Mouse (Mus musculus): Measurements from ENCODE around the gene Arid3a. TPM values are rescaled to one million over a fixed set of nuclear protein-coding genes. Genes with fewer than 3 reads are reported as not detected.

Arid3a gene
- polyA plus RNA-seq, 1 experiment: 59.5 TPM

GRCm38 (mm10) chr10:79929967-79930825 is 3.4 kb downstream of the Arid3a start:
- Histone ChIP-seq H3K36me3 (ENCODE audit: control insufficient read depth, insufficient read depth, low read length) (no peaks in the 10 kb centered on the region), H3K4me3 (ENCODE audit: control insufficient read depth, low read depth, low read length) (peak overlapping the region; percentile 85), H3K4me1 (ENCODE audit: control insufficient read depth, insufficient read depth, low read length) (peaks cover 44% of the 10 kb centered on the region)

GRCm38 (mm10) chr10:79930826-79931186 is 4.0 kb downstream of the Arid3a start:
- TF ChIP-seq POLR2A (IDR thresholded peaks at IDR 0.05; ENCODE audit: control insufficient read depth, low read depth, low read length) (no peak), CTCF (IDR thresholded peaks at IDR 0.05; ENCODE audit: control insufficient read depth, insufficient read depth, insufficient replicate concordance, low read depth, low read length) (no peak)
- peaks cover 43% of the 10 kb centered on the region for H3K4me1 ChIP-seq (ENCODE audit: control insufficient read depth, insufficient read depth, low read length)
- no peak overlapping the region for H3K27ac ChIP-seq (ENCODE audit: control insufficient read depth, insufficient read depth, low read depth, low read length)
- no peaks in the 10 kb centered on the region for H3K36me3 ChIP-seq (ENCODE audit: control insufficient read depth, insufficient read depth, low read length)
- no peaks in the 10 kb centered on the region for H3K27me3 ChIP-seq (ENCODE audit: control insufficient read depth, insufficient read depth, low read length)
- peak overlapping the region; percentile 83 for H3K4me3 ChIP-seq (ENCODE audit: control insufficient read depth, low read depth, low read length)

More at GRCm38 (mm10) chr10:79929967-79930825, 3.4 kb downstream of the Arid3a start:
- peak overlapping the region; percentile 10; the same call in 1 of the 2 replicates for H3K27ac ChIP-seq (ENCODE audit: control insufficient read depth, insufficient read depth, low read depth, low read length)
- TF ChIP-seq POLR2A (IDR thresholded peaks at IDR 0.05; ENCODE audit: control insufficient read depth, low read depth, low read length): 0 out of 2 replicates have a peak, but pooled peaks have one; percentile 55
- TF ChIP-seq CTCF (IDR thresholded peaks at IDR 0.05; ENCODE audit: control insufficient read depth, insufficient read depth, insufficient replicate concordance, low read depth, low read length): no peak
- H3K27me3 ChIP-seq (ENCODE audit: control insufficient read depth, insufficient read depth, low read length): no peaks in the 10 kb centered on the region

GRCm38 (mm10) chr10:79931797-79932196 is 5.0 kb downstream of the Arid3a start:
- TF ChIP-seq POLR2A (IDR thresholded peaks at IDR 0.05; ENCODE audit: control insufficient read depth, low read depth, low read length): no peak
- TF ChIP-seq CTCF (IDR thresholded peaks at IDR 0.05; ENCODE audit: control insufficient read depth, insufficient read depth, insufficient replicate concordance, low read depth, low read length): no peak
- Histone ChIP-seq H3K36me3 (ENCODE audit: control insufficient read depth, insufficient read depth, low read length) (no peaks in the 10 kb centered on the region), H3K4me1 (ENCODE audit: control insufficient read depth, insufficient read depth, low read length) (peaks cover 39% of the 10 kb centered on the region), H3K4me3 (ENCODE audit: control insufficient read depth, low read depth, low read length) (peak overlapping the region; percentile 83), H3K27me3 (ENCODE audit: control insufficient read depth, insufficient read depth, low read length) (no peaks in the 10 kb centered on the region), H3K27ac (ENCODE audit: control insufficient read depth, insufficient read depth, low read depth, low read length) (no peak overlapping the region)

- Histone ChIP-seq H3K4me3 (ENCODE audit: control insufficient read depth, low read depth, low read length) (peak overlapping the region; percentile 83), H3K27me3 (ENCODE audit: control insufficient read depth, insufficient read depth, low read length) (no peaks in the 10 kb centered on the region), H3K36me3 (ENCODE audit: control insufficient read depth, insufficient read depth, low read length) (no peaks in the 10 kb centered on the region), H3K27ac (ENCODE audit: control insufficient read depth, insufficient read depth, low read depth, low read length) (no peak overlapping the region), H3K4me1 (ENCODE audit: control insufficient read depth, insufficient read depth, low read length) (peaks cover 38% of the 10 kb centered on the region)
- TF ChIP-seq CTCF (IDR thresholded peaks at IDR 0.05; ENCODE audit: control insufficient read depth, insufficient read depth, insufficient replicate concordance, low read depth, low read length) (no peak), POLR2A (IDR thresholded peaks at IDR 0.05; ENCODE audit: control insufficient read depth, low read depth, low read length) (no peak)
Observed at GRCm38 (mm10) chr10:79932736-79933135, 5.9 kb downstream of the Arid3a start.

- H3K27me3 ChIP-seq (ENCODE audit: control insufficient read depth, insufficient read depth, low read length): no peaks in the 10 kb centered on the region
- no peak overlapping the region for H3K27ac ChIP-seq (ENCODE audit: control insufficient read depth, insufficient read depth, low read depth, low read length)
- H3K4me3 ChIP-seq (ENCODE audit: control insufficient read depth, low read depth, low read length): peak overlapping the region; percentile 7
- TF ChIP-seq POLR2A (IDR thresholded peaks at IDR 0.05; ENCODE audit: control insufficient read depth, low read depth, low read length) (no peak), CTCF (IDR thresholded peaks at IDR 0.05; ENCODE audit: control insufficient read depth, insufficient read depth, insufficient replicate concordance, low read depth, low read length) (no peak)
- H3K36me3 ChIP-seq (ENCODE audit: control insufficient read depth, insufficient read depth, low read length): no peaks in the 10 kb centered on the region
- peaks cover 33% of the 10 kb centered on the region for H3K4me1 ChIP-seq (ENCODE audit: control insufficient read depth, insufficient read depth, low read length)
Observed at GRCm38 (mm10) chr10:79933145-79933679, 6.4 kb downstream of the Arid3a start.

- H3K27ac ChIP-seq (ENCODE audit: control insufficient read depth, insufficient read depth, low read depth, low read length): no peak overlapping the region
- no peak for TF ChIP-seq POLR2A (IDR thresholded peaks at IDR 0.05; ENCODE audit: control insufficient read depth, low read depth, low read length)
- TF ChIP-seq CTCF (IDR thresholded peaks at IDR 0.05; ENCODE audit: control insufficient read depth, insufficient read depth, insufficient replicate concordance, low read depth, low read length): no peak
- peaks cover 33% of the 10 kb centered on the region for H3K4me1 ChIP-seq (ENCODE audit: control insufficient read depth, insufficient read depth, low read length)
- H3K27me3 ChIP-seq (ENCODE audit: control insufficient read depth, insufficient read depth, low read length): no peaks in the 10 kb centered on the region
- H3K36me3 ChIP-seq (ENCODE audit: control insufficient read depth, insufficient read depth, low read length): no peaks in the 10 kb centered on the region
- peak overlapping the region; percentile 7; the same call in 1 of the 2 replicates for H3K4me3 ChIP-seq (ENCODE audit: control insufficient read depth, low read depth, low read length)
Observed at GRCm38 (mm10) chr10:79933861-79934260, 7.0 kb downstream of the Arid3a start.

GRCm38 (mm10) chr10:79934272-79934721 is 7.5 kb downstream of the Arid3a start:
- TF ChIP-seq POLR2A (IDR thresholded peaks at IDR 0.05; ENCODE audit: control insufficient read depth, low read depth, low read length) (no peak), CTCF (IDR thresholded peaks at IDR 0.05; ENCODE audit: control insufficient read depth, insufficient read depth, insufficient replicate concordance, low read depth, low read length) (no peak)
- no peak overlapping the region for H3K27ac ChIP-seq (ENCODE audit: control insufficient read depth, insufficient read depth, low read depth, low read length)
- H3K27me3 ChIP-seq (ENCODE audit: control insufficient read depth, insufficient read depth, low read length): no peaks in the 10 kb centered on the region
- peaks cover 31% of the 10 kb centered on the region for H3K4me1 ChIP-seq (ENCODE audit: control insufficient read depth, insufficient read depth, low read length)
- H3K4me3 ChIP-seq (ENCODE audit: control insufficient read depth, low read depth, low read length): no peak overlapping the region
- no peaks in the 10 kb centered on the region for H3K36me3 ChIP-seq (ENCODE audit: control insufficient read depth, insufficient read depth, low read length)
